Mouse (Mus musculus): ENCODE measurements around the gene Pgm5. TPM values are rescaled to one million over a fixed set of nuclear protein-coding genes. Genes with fewer than 3 reads are reported as not detected.
"Not testable (repeated sequence)": the region's sequence is repeated elsewhere in the genome, so short reads cannot be mapped to it uniquely, and the experiment has no call there.

Pgm5 gene
- total and polyA plus RNA-seq, 3 experiments: not detected

- no peak for TF ChIP-seq E2F4 (IDR thresholded peaks at IDR 0.05; ENCODE audit: borderline replicate concordance, low read depth, low read length)
- Histone ChIP-seq H3K4me1 (ENCODE audit: control insufficient read depth in 1 of 2, insufficient read depth in 2 of 2, low read length in 2 of 2) (no peaks in the 10 kb centered on the region; a peak in 1 of 4 replicates), H3K27me3 (ENCODE audit: control insufficient read depth in 1 of 2, insufficient read depth in 2 of 2, low read length in 2 of 2) (no peaks in the 10 kb centered on the region), H3K27ac (ENCODE audit: control insufficient read depth, low read depth, low read length) (no peak overlapping the region), H3K4me3 (ENCODE audit: control insufficient read depth in 1 of 2, insufficient read depth in 1 of 2, low read depth in 2 of 2, low read length in 2 of 2) (no peak overlapping the region), H3K79me2 (ENCODE audit: control insufficient read depth, insufficient read depth, low read length, poor library complexity) (no peaks in the 10 kb centered on the region), H3K9ac (ENCODE audit: control insufficient read depth, low read depth, low read length, poor library complexity, severe bottlenecking) (no peak overlapping the region), H3K36me3 (ENCODE audit: control insufficient read depth in 1 of 2, insufficient read depth in 2 of 2, low read length in 2 of 2) (no peaks in the 10 kb centered on the region), H3K9me3 (replicated peaks; ENCODE audit: insufficient read depth, low read length) (no peaks in the 10 kb centered on the region)
- DNase-seq (ENCODE audit: low read depth, low spot score): no peak
These were observed 19.6 kb upstream of the Pgm5 start for GRCm38 (mm10) chr19:24881237-24881636.

- H3K79me2 ChIP-seq (ENCODE audit: control insufficient read depth, insufficient read depth, low read length, poor library complexity); H3K36me3 ChIP-seq (ENCODE audit: control insufficient read depth in 1 of 2, insufficient read depth in 2 of 2, low read length in 2 of 2); H3K27ac ChIP-seq (ENCODE audit: control insufficient read depth, low read depth, low read length); H3K4me3 ChIP-seq (ENCODE audit: control insufficient read depth in 1 of 2, insufficient read depth in 1 of 2, low read depth in 2 of 2, low read length in 2 of 2); H3K4me1 ChIP-seq (ENCODE audit: control insufficient read depth in 1 of 2, insufficient read depth in 2 of 2, low read length in 2 of 2); H3K9ac ChIP-seq (ENCODE audit: control insufficient read depth, low read depth, low read length, poor library complexity, severe bottlenecking); H3K9me3 ChIP-seq (replicated peaks; ENCODE audit: insufficient read depth, low read length); H3K27me3 ChIP-seq (ENCODE audit: control insufficient read depth in 1 of 2, insufficient read depth in 2 of 2, low read length in 2 of 2): not testable (repeated sequence)
- peak; percentile 68 for DNase-seq (ENCODE audit: low read depth, low spot score)
- TF ChIP-seq GATA1 (IDR thresholded peaks at IDR 0.05; ENCODE audit: low read depth, low read length): peak; percentile 63; the same call in 1 of the 2 replicates
- peak; percentile 65 to 74 for TF ChIP-seq EP300 (IDR thresholded peaks at IDR 0.05; ENCODE audit: low read depth in 1 of 2, low read length in 2 of 2)
- TF ChIP-seq ETS1 (IDR thresholded peaks at IDR 0.05; ENCODE audit: low read depth, low read length): peak; percentile 34; the same call in 1 of the 2 replicates
- TF ChIP-seq MAX (IDR thresholded peaks at IDR 0.05; ENCODE audit: low read length): 0 out of 2 replicates have a peak, but pooled peaks have one; percentile 28
- peak; percentile 57 for TF ChIP-seq TAL1 (IDR thresholded peaks at IDR 0.05; ENCODE audit: low read length)
- TF ChIP-seq TCF12 (IDR thresholded peaks at IDR 0.05; ENCODE audit: low read depth, low read length): peak; percentile 73; the same call in 1 of the 2 replicates
- TF ChIP-seq RCOR1 (IDR thresholded peaks at IDR 0.05; ENCODE audit: low read depth, low read length): peak; percentile 86
- peak; percentile 53; the same call in 1 of the 2 replicates for TF ChIP-seq BHLHE40 (IDR thresholded peaks at IDR 0.05; ENCODE audit: borderline replicate concordance, low read depth, low read length)
These were observed 13.6 kb upstream of the Pgm5 start, which contains the start of gene Gm10053 for GRCm38 (mm10) chr19:24875129-24875870. Gene Gm10053 (plus strand): TSS chr19:24875686.

GRCm38 (mm10) chr19:24873873-24874272 lies 12.2 kb upstream of the Pgm5 start:
- peaks cover 0 to 4% of the 10 kb centered on the region in 2 experiments; a peak in 2 of 4 replicates for H3K27me3 ChIP-seq (ENCODE audit: control insufficient read depth in 1 of 2, insufficient read depth in 2 of 2, low read length in 2 of 2)
- no peaks in the 10 kb centered on the region for H3K9me3 ChIP-seq (replicated peaks; ENCODE audit: insufficient read depth, low read length)
- H3K4me3 ChIP-seq (ENCODE audit: control insufficient read depth in 1 of 2, insufficient read depth in 1 of 2, low read depth in 2 of 2, low read length in 2 of 2): no peak overlapping the region
- no peaks in the 10 kb centered on the region for H3K36me3 ChIP-seq (ENCODE audit: control insufficient read depth in 1 of 2, insufficient read depth in 2 of 2, low read length in 2 of 2)
- no peak for DNase-seq (ENCODE audit: low read depth, low spot score)
- no peaks in the 10 kb centered on the region for H3K79me2 ChIP-seq (ENCODE audit: control insufficient read depth, insufficient read depth, low read length, poor library complexity)
- no peak for TF ChIP-seq ETS1 (IDR thresholded peaks at IDR 0.05; ENCODE audit: low read depth, low read length)
- TF ChIP-seq NELFE (IDR thresholded peaks at IDR 0.05; ENCODE audit: low read depth, low read length): no peak
- TF ChIP-seq RAD21 (IDR thresholded peaks at IDR 0.05; ENCODE audit: low read depth, low read length): no peak
- no peak for TF ChIP-seq POLR2AphosphoS5 (IDR thresholded peaks at IDR 0.05; ENCODE audit: borderline replicate concordance, low read depth, low read length)
- TF ChIP-seq ZMIZ1 (IDR thresholded peaks at IDR 0.05; ENCODE audit: low read depth, low read length): no peak
- TF ChIP-seq MYB (IDR thresholded peaks at IDR 0.05; ENCODE audit: low read depth, low read length): no peak
- no peak for TF ChIP-seq GATA1 (IDR thresholded peaks at IDR 0.05; ENCODE audit: low read depth, low read length)
- TF ChIP-seq RCOR1 (IDR thresholded peaks at IDR 0.05; ENCODE audit: low read depth, low read length): no peak
- TF ChIP-seq TCF12 (IDR thresholded peaks at IDR 0.05; ENCODE audit: low read depth, low read length): no peak
- no peak for TF ChIP-seq CHD2 (IDR thresholded peaks at IDR 0.05; ENCODE audit: low read length)
- no peak for TF ChIP-seq MYC (IDR thresholded peaks at IDR 0.05; ENCODE audit: low read depth, low read length)
- TF ChIP-seq KAT2A (conservative IDR thresholded peaks at IDR 0.05; ENCODE audit: low read depth, low read length): no peak
- TF ChIP-seq EP300 (IDR thresholded peaks at IDR 0.05; ENCODE audit: low read depth in 1 of 2, low read length in 2 of 2): no peak
- no peak for TF ChIP-seq CHD1 (IDR thresholded peaks at IDR 0.05; ENCODE audit: low read depth, low read length)
- TF ChIP-seq USF1 (IDR thresholded peaks at IDR 0.05; ENCODE audit: low read depth, low read length): no peak
- no peak for TF ChIP-seq E2F4 (IDR thresholded peaks at IDR 0.05; ENCODE audit: borderline replicate concordance, low read depth, low read length)
- TF ChIP-seq POLR2A (IDR thresholded peaks at IDR 0.05; ENCODE audit: control insufficient read depth in 1 of 2, insufficient read depth in 1 of 2, low read depth in 1 of 2, low read length in 2 of 2, poor library complexity in 1 of 2): no peak
- H3K27ac ChIP-seq (ENCODE audit: control insufficient read depth, low read depth, low read length): no peak overlapping the region
- no peak overlapping the region for H3K9ac ChIP-seq (ENCODE audit: control insufficient read depth, low read depth, low read length, poor library complexity, severe bottlenecking)
- H3K4me1 ChIP-seq (ENCODE audit: control insufficient read depth in 1 of 2, insufficient read depth in 2 of 2, low read length in 2 of 2): no peaks in the 10 kb centered on the region; a peak in 1 of 4 replicates

All from MEL (cell line).